Mouse (Mus musculus): ENCODE measurements at regions not wholly inside any gene's neighbourhood (a gene's known extent, or its start where the extent isn't known, plus 50 kb on each side); places are given as distances from the start of the nearest gene placed in this dataset.

DNA sequence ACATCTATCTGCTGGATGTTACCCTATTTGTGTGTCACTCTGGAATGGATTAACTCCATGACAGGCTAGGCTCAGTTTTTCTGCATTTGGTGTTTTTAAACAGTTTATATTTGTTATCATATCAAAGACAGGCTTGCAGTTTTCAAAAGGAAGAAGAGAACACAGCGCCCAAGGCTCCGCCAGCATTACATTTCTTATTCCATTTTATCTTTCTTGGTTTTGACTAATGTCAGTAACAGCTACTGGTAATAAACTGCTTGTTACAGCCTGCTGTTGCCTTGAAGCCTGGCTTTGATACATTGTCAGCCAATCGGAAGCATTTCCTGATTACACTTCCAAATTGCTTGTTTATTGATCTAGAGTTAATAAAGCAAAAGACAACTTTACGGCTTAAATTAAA lies 219.4 kb upstream of the Mdfic start:
- no peak for DNase-seq (ENCODE audit: low read depth)

DNA sequence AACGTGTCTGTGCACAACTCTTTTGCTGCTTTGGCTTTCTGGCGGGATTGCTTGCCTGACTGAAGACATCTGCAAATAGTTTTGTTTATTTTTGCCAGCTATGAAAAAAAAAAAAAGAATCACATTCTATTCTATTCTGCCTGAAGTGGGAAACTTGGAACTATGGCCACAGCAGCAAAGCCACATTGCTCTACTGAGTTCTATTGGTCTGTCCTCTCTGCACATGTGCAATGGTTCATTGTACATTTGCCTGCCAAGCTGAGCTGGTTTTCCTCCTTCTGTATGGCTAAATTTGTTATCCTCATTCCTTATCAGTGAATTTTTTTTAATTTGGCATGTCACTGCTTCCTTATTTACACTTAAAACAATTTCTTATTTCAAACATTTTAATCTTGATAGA lies 211.1 kb upstream of the Mdfic start:
- DNase-seq (ENCODE audit: low read depth): no peak

DNA sequence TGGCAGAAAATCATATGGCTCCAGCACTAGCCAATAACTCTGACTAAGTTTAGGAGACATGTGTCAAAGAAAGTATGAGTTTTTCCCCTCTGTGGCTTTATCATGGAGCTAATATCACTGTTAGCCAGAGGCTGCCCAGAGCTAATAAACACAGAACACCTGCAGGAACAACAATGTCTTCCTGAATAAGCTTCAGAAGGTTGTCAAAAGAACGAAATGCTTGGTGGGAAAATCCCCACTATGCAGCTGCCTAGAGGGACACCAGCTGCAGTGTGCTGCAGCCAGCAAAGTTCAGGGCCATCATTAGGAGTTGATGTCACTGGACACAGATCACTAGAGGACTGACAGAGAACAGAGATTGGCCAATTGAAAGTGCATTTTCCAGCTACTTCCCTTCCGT lies 183.2 kb upstream of the Mdfic start:
- DNase-seq (ENCODE audit: low read depth): no peak

DNA sequence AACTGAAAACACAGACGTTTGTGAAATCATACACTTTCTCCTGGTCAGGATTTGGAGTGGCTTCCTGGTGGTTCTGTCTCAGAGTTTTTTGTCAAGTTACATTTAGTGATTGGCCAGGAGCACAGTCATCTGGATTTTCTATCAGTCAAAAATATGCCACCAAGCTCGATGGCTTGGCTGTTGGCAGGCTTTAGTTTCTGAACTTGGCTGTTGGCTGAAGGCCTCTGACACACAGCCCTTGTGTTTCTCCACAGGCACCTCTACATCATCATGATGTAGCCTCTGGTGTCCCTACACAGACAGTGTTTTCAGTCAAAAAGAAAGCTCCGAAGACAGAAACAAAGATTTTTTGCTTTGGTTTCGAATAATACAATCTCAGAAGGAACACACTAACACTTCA lies 178.5 kb upstream of the Mdfic start:
- no peak for DNase-seq (ENCODE audit: low read depth)

DNA sequence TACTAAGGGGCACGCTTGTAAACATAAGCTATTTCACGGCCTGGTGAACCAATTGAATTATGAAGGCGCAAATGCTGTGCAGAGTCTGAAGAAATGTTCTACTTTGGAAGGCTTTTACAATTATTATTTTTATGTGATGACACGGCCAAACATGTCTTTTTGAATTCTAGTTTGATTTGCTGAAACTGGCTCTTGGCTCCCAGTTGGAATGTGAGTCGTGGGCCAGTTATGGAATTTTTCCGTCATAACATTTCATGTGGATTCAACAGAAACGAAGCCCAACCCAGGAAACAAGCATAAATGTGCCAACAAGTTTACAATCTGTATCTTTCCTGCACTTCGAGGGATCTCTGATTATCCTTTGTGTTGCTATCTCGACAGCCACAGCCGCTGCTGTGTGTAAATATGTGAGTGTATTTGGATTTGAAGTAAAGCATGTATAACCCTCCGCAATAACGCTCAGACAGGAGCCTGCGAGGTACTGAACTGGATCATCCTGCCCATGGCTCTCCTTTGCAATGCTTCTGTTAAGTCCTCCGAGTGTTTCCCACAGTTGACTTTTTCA lies 176.9 kb upstream of the Mdfic start:
- peak; percentile 66 for DNase-seq (ENCODE audit: low read depth)

DNA sequence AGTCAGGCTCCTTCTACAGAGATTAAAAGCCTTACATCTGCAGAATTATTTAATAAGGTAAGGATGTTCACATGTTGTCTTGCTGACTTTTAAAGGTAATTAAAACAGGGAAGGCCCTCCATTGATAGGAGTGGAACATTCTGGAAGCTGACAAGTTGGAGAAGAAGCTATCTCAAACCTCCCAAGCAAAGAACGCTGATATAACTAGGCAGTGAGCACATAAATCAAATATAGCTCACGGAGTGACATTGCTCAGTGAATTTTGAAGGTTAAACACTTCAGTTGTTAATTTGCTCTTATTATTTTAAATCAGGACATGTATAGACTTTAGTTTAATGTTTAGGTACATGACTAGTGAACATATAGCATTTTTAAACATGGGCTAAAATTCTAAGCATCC lies 171.6 kb upstream of the Mdfic start:
- no peak for DNase-seq (ENCODE audit: low read depth)

DNA sequence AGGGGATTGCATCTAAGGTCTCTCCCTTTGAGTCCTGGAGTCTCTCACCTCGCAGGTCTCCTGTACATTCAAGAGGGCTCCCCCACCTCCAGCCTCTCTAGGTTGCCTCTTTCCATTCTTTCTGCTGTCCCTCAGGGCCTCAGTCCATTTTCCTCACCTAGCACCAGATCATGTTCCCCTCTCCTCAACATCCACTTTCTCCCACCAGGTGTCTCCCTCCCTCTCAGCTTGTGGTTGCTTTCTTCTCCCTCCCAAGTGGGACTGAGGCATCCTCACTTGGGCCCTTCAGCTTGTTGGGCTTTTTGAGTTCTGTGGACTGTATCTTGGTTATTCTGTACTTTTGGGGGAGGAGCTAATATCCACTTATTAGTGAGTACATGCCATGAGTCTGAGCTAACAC lies 127.7 kb upstream of the Mdfic start:
- DNase-seq (ENCODE audit: low read depth): peak; percentile 27

DNA sequence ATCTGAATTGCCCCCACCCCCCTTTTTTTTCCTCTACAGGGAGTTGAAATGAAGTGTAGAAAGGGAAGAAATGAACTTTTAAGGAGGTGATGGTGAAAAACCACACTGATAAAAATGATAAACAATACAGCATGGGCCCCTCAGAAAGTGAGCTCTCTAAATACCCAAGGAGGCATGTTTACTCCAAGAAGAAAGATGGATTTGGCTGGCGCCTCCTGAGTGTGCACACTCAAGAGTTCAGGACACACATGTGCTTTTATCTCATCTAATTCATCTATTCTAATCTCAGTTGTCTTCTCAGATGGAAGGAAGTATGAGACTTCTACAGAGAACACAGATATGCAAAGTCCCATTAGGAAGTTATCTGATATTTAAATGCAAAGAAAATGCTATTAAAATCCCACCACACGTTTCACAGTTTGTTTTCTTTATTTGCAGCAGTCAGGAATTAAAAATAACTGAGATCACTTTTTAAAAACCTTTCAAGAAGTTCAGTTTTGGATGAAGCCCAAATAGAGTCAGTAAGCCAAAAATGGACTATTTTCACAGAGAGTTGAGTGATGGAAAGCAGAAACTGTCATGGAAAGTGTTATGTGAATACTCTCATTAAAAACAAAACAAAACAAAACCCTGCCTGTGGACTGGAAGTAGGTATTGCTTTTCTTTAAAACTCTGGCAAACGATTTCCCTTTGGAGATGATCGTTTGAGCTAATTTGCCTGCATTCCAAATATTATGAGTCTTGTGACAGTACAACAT lies 123.1 kb upstream of the Mdfic start:
- DNase-seq (ENCODE audit: low read depth): no peak

DNA sequence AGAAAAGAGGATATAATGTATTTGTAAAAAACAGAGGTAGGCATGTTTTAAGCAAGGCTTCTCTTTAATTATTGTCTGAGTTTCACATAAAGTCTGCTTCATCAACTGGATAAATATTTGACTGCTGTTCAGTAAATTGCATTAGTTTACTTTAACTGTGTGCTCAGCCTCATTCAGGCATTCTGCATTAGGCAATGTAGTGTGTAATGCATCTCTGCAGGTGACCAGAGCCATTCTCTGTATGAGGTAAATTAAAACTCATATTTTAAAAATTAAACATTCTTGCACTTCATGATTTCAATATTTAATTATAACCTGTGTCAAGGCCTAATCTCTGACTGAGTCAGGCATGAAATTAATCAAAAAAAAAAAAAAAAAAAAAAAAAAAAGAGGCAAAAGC lies 110.3 kb upstream of the Mdfic start:
- no peak for DNase-seq (ENCODE audit: low read depth)

DNA sequence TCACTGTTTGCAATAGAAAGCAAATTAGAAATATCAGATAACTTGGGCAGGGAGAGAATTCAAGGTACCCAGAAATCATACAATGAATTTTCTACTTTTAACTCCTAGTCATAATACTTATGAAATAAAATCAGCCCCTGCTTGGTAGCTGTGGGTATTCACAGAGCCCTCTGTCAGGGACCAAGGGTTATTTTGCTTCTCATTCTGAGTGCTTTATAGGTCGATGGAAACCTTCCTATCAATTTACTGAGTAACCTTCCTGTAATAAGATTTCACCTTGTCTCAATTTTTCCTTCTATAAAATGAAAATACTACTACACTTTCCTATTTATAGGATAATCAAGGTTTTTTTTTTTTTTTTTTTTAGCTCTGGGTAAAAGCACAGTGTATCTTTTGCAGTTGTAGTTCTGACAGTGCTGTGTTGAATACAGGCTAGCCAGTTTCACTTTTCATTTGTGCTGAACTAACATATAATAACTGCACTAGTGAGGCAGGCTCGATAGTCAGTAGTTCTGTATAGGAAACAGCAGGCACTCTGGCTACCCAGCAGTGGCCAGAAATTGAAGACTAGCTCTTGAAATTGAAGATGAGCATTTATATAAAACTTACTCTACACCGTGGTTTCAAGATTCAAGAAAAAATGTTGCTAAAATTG lies 94.4 kb upstream of the Mdfic start:
- no peak for DNase-seq (ENCODE audit: low read depth)

DNA sequence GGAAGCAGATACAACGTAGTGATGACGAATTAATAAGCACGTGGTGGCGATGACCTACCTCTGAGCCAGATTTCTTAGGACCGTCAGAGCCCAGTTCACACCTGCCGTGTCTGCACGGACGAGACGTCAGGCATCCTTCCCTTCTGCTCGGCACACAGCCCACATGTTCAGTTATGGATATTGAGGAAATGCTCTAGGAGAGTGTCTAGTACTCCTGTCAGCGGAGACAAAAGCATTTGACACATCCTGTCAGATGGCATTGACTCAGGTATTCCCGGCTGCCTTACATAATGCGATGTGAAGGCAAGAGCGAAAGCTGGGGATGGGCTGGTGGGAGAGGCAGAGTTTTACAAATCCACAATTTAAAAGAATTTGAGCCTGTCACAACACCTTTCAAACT lies 81.9 kb upstream of the Mdfic start:
- no peak for DNase-seq (ENCODE audit: low read depth)

DNA sequence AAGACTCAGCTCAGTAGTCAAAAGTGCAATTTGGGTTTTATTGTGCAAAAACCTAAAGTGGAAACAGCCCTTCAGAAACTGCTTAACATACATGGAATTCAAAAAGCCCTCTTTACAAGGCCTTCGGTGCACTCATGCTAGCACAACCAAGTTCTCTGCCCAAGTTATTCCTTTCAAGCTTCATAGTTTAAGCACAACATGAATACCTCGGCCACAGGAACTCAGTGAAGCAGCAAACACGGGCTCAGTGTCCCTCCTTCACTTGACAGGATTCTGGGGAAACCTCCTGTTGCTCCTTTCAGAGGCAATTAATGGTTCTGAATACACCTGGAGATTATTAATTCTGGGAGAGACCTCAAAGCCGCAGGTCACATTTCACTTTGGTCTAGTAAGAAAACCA lies 81.1 kb upstream of the Mdfic start:
- no peak for DNase-seq (ENCODE audit: low read depth)

DNA sequence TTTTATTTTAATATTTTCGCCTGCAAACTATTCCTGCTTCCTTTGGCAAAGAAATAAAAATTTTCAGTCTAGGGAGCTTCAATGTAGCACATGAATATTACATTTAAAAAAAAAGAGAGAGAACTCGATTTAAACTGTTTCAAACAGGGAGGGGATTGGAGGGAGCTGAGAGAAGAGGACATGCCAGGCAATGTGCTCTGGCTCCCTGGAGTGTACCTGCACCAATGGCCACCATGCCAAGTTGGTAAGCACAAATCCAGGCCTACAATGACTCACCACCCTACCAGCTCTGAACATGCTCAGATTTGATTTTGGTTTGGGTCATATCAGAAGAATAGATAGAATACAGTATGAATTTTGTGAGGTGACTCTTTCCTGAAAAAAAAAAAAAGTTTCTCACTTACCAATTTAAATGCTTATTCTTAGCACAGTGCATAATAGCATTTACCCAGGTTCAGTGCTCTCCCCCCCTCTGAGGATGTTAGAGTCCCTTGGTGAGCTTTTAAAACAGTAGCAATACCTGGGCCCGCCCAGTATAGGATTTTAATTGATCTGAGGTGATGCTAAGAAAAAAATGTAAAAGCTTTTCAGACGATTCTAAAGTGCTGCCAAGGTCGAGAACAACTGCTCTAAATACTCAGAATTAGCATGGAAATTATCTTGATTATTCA lies 80.5 kb upstream of the Mdfic start:
- DNase-seq (ENCODE audit: low read depth): no peak

DNA sequence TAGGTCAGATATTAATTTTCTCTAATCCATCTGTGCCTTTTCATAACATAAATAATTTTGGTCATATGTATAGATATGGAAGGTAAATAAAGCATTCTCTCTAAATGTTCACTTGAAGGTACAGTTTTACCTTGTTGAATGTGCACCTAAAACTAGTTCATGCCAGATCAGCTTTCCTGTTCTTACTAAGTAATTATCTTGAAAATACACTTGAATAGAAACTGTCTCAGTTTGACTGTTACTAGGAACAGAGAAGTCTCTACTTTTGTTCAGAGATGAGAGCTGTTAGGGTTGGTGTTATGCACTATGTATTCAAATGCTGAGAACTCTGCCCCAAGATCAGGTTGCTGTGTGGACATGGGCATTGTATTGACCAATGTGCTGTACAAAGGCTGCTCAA lies 76.2 kb upstream of the Mdfic start:
- no peak for DNase-seq (ENCODE audit: low read depth)

DNA sequence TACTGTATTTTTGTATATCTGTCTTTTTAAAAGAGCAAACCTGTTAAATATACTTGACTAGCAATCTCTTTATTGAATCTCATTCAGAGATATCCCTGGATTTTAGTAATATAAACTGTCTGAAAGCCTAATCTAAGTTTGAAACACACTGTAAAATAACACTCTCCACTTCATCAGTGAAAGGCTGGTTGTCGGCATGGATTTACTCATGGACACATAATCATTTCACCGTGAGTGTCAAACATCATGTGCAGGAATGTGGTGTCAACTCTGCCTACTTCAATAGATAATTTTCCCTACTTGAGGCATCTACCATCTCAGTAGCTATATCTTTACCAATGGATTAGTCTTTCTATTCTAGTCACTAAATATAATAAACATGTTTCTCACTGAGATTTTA lies 73.0 kb upstream of the Mdfic start:
- DNase-seq (ENCODE audit: low read depth): no peak
